In genomic region chr19:21568528-21569185, GRCm38 (mm10) we compare ENCODE assay signal across 20 mouse cellular contexts.
DNase-seq lines count a peak whose midpoint lies in the region; ATAC-seq lines count a peak whose summit lies in the region.
"Had no signal": no experiment of that assay in that cellular context is flagged by ENCODE, and none has a peak within 500 bp of the region (broad histone marks: within the 10 kb centered on the region; RNA-seq: fewer than 3 reads in every experiment).

No protein-coding gene starts in this region.

- no peaks in the 10 kb centered on the region for H3K27me3 ChIP-seq in liver, embryonic 15.5 days
- H3K27me3 ChIP-seq in splenic B cell, adult 2 months (ENCODE audit: control insufficient read depth, insufficient read depth, low read length, poor library complexity, severe bottlenecking), result no peaks in the 10 kb centered on the region
- H3K27me3 ChIP-seq: heart, embryonic 15.5 days; hindbrain, embryonic 13.5 days; neural tube, embryonic 15.5 days had no signal

- ATAC-seq in erythroblast, adult 5-6 weeks (replicated peaks; ENCODE audit: low FRiP score, poor library complexity, severe bottlenecking), result peak; percentile 70
- ATAC-seq in liver, embryonic 15.5 days (ENCODE audit: insufficient read depth), result peak; percentile 87
- ATAC-seq: intestine, embryonic 16.5 days had no signal

- no peaks in the 10 kb centered on the region for H3K36me3 ChIP-seq in liver, embryonic 15.5 days (replicated peaks)
- no peaks in the 10 kb centered on the region for H3K36me3 ChIP-seq in splenic B cell, adult 2 months (ENCODE audit: control insufficient read depth, insufficient read depth, low read length, poor library complexity, severe bottlenecking)
- H3K36me3 ChIP-seq: heart, embryonic 15.5 days; hindbrain, embryonic 13.5 days; limb, embryonic 10.5 days; neural tube, embryonic 15.5 days had no signal

- H3K4me2 ChIP-seq in liver, embryonic 15.5 days, result peak overlapping the region; percentile 38
- H3K4me2 ChIP-seq: heart, embryonic 15.5 days; hindbrain, embryonic 13.5 days; midbrain, embryonic 11.5 days; neural tube, embryonic 15.5 days had no signal

- H3K4me1 ChIP-seq in liver, embryonic 15.5 days (replicated peaks), result peaks cover 23% of the 10 kb centered on the region

- no peak overlapping the region for H3K9ac ChIP-seq in liver, embryonic 15.5 days
- H3K9ac ChIP-seq: heart, embryonic 15.5 days; hindbrain, embryonic 13.5 days; neural tube, embryonic 15.5 days had no signal

- 27% methylated on average over 3 of the region's 3 CpGs for WGBS in liver, embryonic 15.5 days (ENCODE audit: insufficient replicate concordance)

- H3K9me3 ChIP-seq in liver, embryonic 15.5 days (replicated peaks), result no peaks in the 10 kb centered on the region
- H3K9me3 ChIP-seq: heart, embryonic 15.5 days; hindbrain, embryonic 13.5 days; limb, embryonic 10.5 days; neural tube, embryonic 15.5 days had no signal

- peak; percentile 9 for DNase-seq in thymus, postnatal 0 days (ENCODE audit: low spot score)
- DNase-seq in thymus, adult 18-20 months, result no peak
- DNase-seq in splenic B cell, adult 2 months (ENCODE audit: low read depth, low spot score), result peak; percentile 56
- DNase-seq in kidney, postnatal 10 days, result no peak
- DNase-seq in gastrocnemius, postnatal 4 days (ENCODE audit: low spot score in 2 of 2), result no peak
- no peak for DNase-seq in adrenal gland, adult 2 months
- DNase-seq: adrenal gland, postnatal 14 days; cerebellum, postnatal 25 days; gastrocnemius, postnatal 36 days; kidney, postnatal 25 days; right cerebral cortex, postnatal 4 days; thymus, postnatal 25 days had no signal

- H3K4me3 ChIP-seq in liver, embryonic 15.5 days (replicated peaks), result peak overlapping the region; percentile 42
- H3K4me3 ChIP-seq: heart, embryonic 15.5 days; hindbrain, embryonic 13.5 days; limb, embryonic 10.5 days; neural tube, embryonic 15.5 days had no signal

- H3K27ac ChIP-seq in liver, embryonic 15.5 days (replicated peaks), result peak overlapping the region; percentile 61
- H3K27ac ChIP-seq: heart, embryonic 15.5 days; hindbrain, embryonic 13.5 days; limb, embryonic 10.5 days; neural tube, embryonic 15.5 days had no signal

Comparison
In these comparisons a context has a peak if more than half of its experiments do, and no peak if none do; other contexts are left out.
1. DNase-seq: peak in thymus, postnatal 0 days (single experiment) and splenic B cell, adult 2 months (single experiment); none in thymus, adult 18-20 months (0 of 2), kidney, postnatal 10 days (single experiment), gastrocnemius, postnatal 4 days (0 of 2) and adrenal gland, adult 2 months (single experiment).